Mouse (Mus musculus): Measurements from ENCODE around the gene Mknk2. TPM values are rescaled to one million over a fixed set of nuclear protein-coding genes. Genes with fewer than 3 reads are reported as not detected.

Gene Mknk2
- polyA plus RNA-seq, 1 experiment = 59.3 TPM

GRCm38 (mm10) chr10:80684984-80685383 lies 7.1 kb upstream of the Mknk2 start:
- H3K4me3 ChIP-seq (replicated peaks; ENCODE audit: insufficient read depth, low read depth, low read length) = no peak overlapping the region
- H3K27me3 ChIP-seq (ENCODE audit: control insufficient read depth, insufficient read depth, low read length) = no peaks in the 10 kb centered on the region
- TF ChIP-seq CTCF (IDR thresholded peaks at IDR 0.05; ENCODE audit: borderline replicate concordance, insufficient read depth, low read depth, low read length) (no peak), POLR2A (IDR thresholded peaks at IDR 0.05; ENCODE audit: borderline replicate concordance, insufficient read depth, low read length) (no peak)
- no peak for DNase-seq
- H3K4me1 ChIP-seq (ENCODE audit: control insufficient read depth, insufficient read depth, low read length) = peaks cover 5% of the 10 kb centered on the region; the same call in 1 of the 2 replicates
- WGBS = 88% methylated on average over 4 of the region's 4 CpGs
- H3K27ac ChIP-seq (ENCODE audit: insufficient read depth, low read length) = no peak overlapping the region

GRCm38 (mm10) chr10:80684214-80684613 lies 6.3 kb upstream of the Mknk2 start:
- H3K27ac ChIP-seq (ENCODE audit: insufficient read depth, low read length) = no peak overlapping the region
- peaks cover 13% of the 10 kb centered on the region for H3K4me1 ChIP-seq (ENCODE audit: control insufficient read depth, insufficient read depth, low read length)
- H3K4me3 ChIP-seq (replicated peaks; ENCODE audit: insufficient read depth, low read depth, low read length) = no peak overlapping the region
- TF ChIP-seq CTCF (IDR thresholded peaks at IDR 0.05; ENCODE audit: borderline replicate concordance, insufficient read depth, low read depth, low read length) (peak; percentile 81), POLR2A (IDR thresholded peaks at IDR 0.05; ENCODE audit: borderline replicate concordance, insufficient read depth, low read length) (no peak)
- peak; percentile 68 to 70 for DNase-seq
- 60% methylated on average over 6 of the region's 6 CpGs for WGBS
- H3K27me3 ChIP-seq (ENCODE audit: control insufficient read depth, insufficient read depth, low read length) = no peaks in the 10 kb centered on the region

- 88% methylated on average over 1 of the region's 1 CpGs for WGBS
- peaks cover 18% of the 10 kb centered on the region for H3K4me1 ChIP-seq (ENCODE audit: control insufficient read depth, insufficient read depth, low read length)
- no peak overlapping the region for H3K27ac ChIP-seq (ENCODE audit: insufficient read depth, low read length)
- no peak overlapping the region for H3K4me3 ChIP-seq (replicated peaks; ENCODE audit: insufficient read depth, low read depth, low read length)
- TF ChIP-seq CTCF (IDR thresholded peaks at IDR 0.05; ENCODE audit: borderline replicate concordance, insufficient read depth, low read depth, low read length) = no peak
- no peak for TF ChIP-seq POLR2A (IDR thresholded peaks at IDR 0.05; ENCODE audit: borderline replicate concordance, insufficient read depth, low read length)
- no peak for DNase-seq
- no peaks in the 10 kb centered on the region for H3K27me3 ChIP-seq (ENCODE audit: control insufficient read depth, insufficient read depth, low read length)
These were observed 5.7 kb upstream of the Mknk2 start for GRCm38 (mm10) chr10:80683647-80684046.

- Histone ChIP-seq H3K4me1 (ENCODE audit: control insufficient read depth, insufficient read depth, low read length) (peaks cover 32% of the 10 kb centered on the region), H3K27me3 (ENCODE audit: control insufficient read depth, insufficient read depth, low read length) (no peaks in the 10 kb centered on the region), H3K27ac (ENCODE audit: insufficient read depth, low read length) (no peak overlapping the region), H3K4me3 (replicated peaks; ENCODE audit: insufficient read depth, low read depth, low read length) (no peak overlapping the region)
- TF ChIP-seq POLR2A (IDR thresholded peaks at IDR 0.05; ENCODE audit: borderline replicate concordance, insufficient read depth, low read length) = no peak
- TF ChIP-seq CTCF (IDR thresholded peaks at IDR 0.05; ENCODE audit: borderline replicate concordance, insufficient read depth, low read depth, low read length) = no peak
- 96% methylated on average over 6 of the region's 6 CpGs for WGBS
- no peak for DNase-seq
These were observed 4.1 kb upstream of the Mknk2 start for GRCm38 (mm10) chr10:80682003-80682402.

GRCm38 (mm10) chr10:80680260-80680696 lies 2.4 kb upstream of the Mknk2 start:
- H3K27me3 ChIP-seq (ENCODE audit: control insufficient read depth, insufficient read depth, low read length) = no peaks in the 10 kb centered on the region
- H3K4me3 ChIP-seq (replicated peaks; ENCODE audit: insufficient read depth, low read depth, low read length) = no peak overlapping the region
- 72% methylated on average over 2 of the region's 2 CpGs for WGBS
- H3K27ac ChIP-seq (ENCODE audit: insufficient read depth, low read length) = no peak overlapping the region
- no peak for DNase-seq
- no peak for TF ChIP-seq POLR2A (IDR thresholded peaks at IDR 0.05; ENCODE audit: borderline replicate concordance, insufficient read depth, low read length)
- no peak for TF ChIP-seq CTCF (IDR thresholded peaks at IDR 0.05; ENCODE audit: borderline replicate concordance, insufficient read depth, low read depth, low read length)
- H3K4me1 ChIP-seq (ENCODE audit: control insufficient read depth, insufficient read depth, low read length) = peaks cover 29% of the 10 kb centered on the region

- TF ChIP-seq CTCF (IDR thresholded peaks at IDR 0.05; ENCODE audit: borderline replicate concordance, insufficient read depth, low read depth, low read length) = no peak
- TF ChIP-seq POLR2A (IDR thresholded peaks at IDR 0.05; ENCODE audit: borderline replicate concordance, insufficient read depth, low read length) = no peak
- no peak overlapping the region for H3K4me3 ChIP-seq (replicated peaks; ENCODE audit: insufficient read depth, low read depth, low read length)
- 38% methylated on average over 9 of the region's 9 CpGs for WGBS
- H3K27ac ChIP-seq (ENCODE audit: insufficient read depth, low read length) = peak overlapping the region; percentile 35; the same call in 1 of the 2 replicates
- no peak for DNase-seq
- peaks cover 29% of the 10 kb centered on the region for H3K4me1 ChIP-seq (ENCODE audit: control insufficient read depth, insufficient read depth, low read length)
- no peaks in the 10 kb centered on the region for H3K27me3 ChIP-seq (ENCODE audit: control insufficient read depth, insufficient read depth, low read length)
These were observed 1.8 kb upstream of the Mknk2 start for GRCm38 (mm10) chr10:80679556-80680259.

- Histone ChIP-seq H3K27ac (ENCODE audit: insufficient read depth, low read length) (peak overlapping the region; percentile 95), H3K27me3 (ENCODE audit: control insufficient read depth, insufficient read depth, low read length) (no peaks in the 10 kb centered on the region), H3K4me1 (ENCODE audit: control insufficient read depth, insufficient read depth, low read length) (peaks cover 36% of the 10 kb centered on the region), H3K4me3 (replicated peaks; ENCODE audit: insufficient read depth, low read depth, low read length) (no peak overlapping the region)
- TF ChIP-seq POLR2A (IDR thresholded peaks at IDR 0.05; ENCODE audit: borderline replicate concordance, insufficient read depth, low read length) = no peak
- WGBS = 27% methylated on average over 9 of the region's 10 CpGs
- DNase-seq = no peak
These were observed 877 bp upstream of the Mknk2 start for GRCm38 (mm10) chr10:80678601-80679377.

Data from cerebellum, adult 2 months (tissue).